Mouse (Mus musculus) midbrain, embryonic 14.5 days (tissue): ENCODE results near the gene Rpap1. TPM values are rescaled to one million over a fixed set of nuclear protein-coding genes. Genes with fewer than 3 reads are reported as not detected.
"Not testable (repeated sequence)": the region's sequence is repeated elsewhere in the genome, so short reads cannot be mapped to it uniquely, and the experiment has no call there.

ENCODE experiments used
- ATAC-seq: fragments of 200-750 bp; cut with Nextera tagmentation; 2 replicates; pipeline ENCODE4 v1.8.0; 2017; ENCODE audit warnings: moderate number of reproducible peaks, moderate library complexity; ENCODE audit not compliant: low FRiP score, low TSS enrichment
- DNase-seq: peaks from one replicate; pipeline ENCODE4 v3.0.0-alpha.2; 2015
- H3K27ac ChIP-seq: fragments of 300-500 bp; sonication (generic); replicated peaks from 2 replicates; pipeline ENCODE4 v1.5.1; 2014; ENCODE audit warnings: mild to moderate bottlenecking, low read depth, low read length, moderate library complexity
- H3K27me3 ChIP-seq: fragments of 300-500 bp; sonication (generic); 2 replicates; pipeline ENCODE4 v1.6.1; 2014; ENCODE audit warnings: low read length, control low read depth, mixed read lengths; ENCODE audit not compliant: control insufficient read depth, insufficient read depth
- H3K36me3 ChIP-seq: fragments of 300-500 bp; sonication (generic); 2 replicates; pipeline ENCODE4 v1.6.1; 2014; ENCODE audit warnings: low read length, control low read depth; ENCODE audit not compliant: control insufficient read depth, insufficient read depth
- H3K4me1 ChIP-seq: fragments of 300-500 bp; sonication (generic); 2 replicates; pipeline ENCODE4 v1.6.1; 2014; ENCODE audit warnings: mild to moderate bottlenecking, antibody characterized with exemption, low read length, control low read depth; ENCODE audit not compliant: control insufficient read depth, insufficient read depth
- H3K4me2 ChIP-seq: fragments of 300-500 bp; sonication (generic); 2 replicates; pipeline ENCODE4 v1.6.1; 2014; ENCODE audit warnings: mild to moderate bottlenecking, low read length, moderate library complexity
- H3K4me3 ChIP-seq: fragments of 300-500 bp; sonication (generic); replicated peaks from 2 replicates; pipeline ENCODE4 v1.5.1; 2014; ENCODE audit warnings: low read depth, low read length
- H3K9ac ChIP-seq: fragments of 300-500 bp; sonication (generic); replicated peaks from 2 replicates; pipeline ENCODE4 v1.6.1; 2014; ENCODE audit warnings: mild to moderate bottlenecking, low read length, moderate library complexity
- H3K9me3 ChIP-seq: fragments of 300-500 bp; sonication (generic); 2 replicates; pipeline ENCODE4 v1.6.1; 2016; ENCODE audit warnings: low read length, control low read depth, mixed read lengths; ENCODE audit not compliant: control insufficient read depth
- WGBS: fragments of 180-500 bp; shearing (Covaris S2); extraction: QIAGEN DNeasy Blood & Tissue Kit; methylation state at CpG from one replicate; pipeline ENCODE4 v1.1.7; 2014; 5-methylcytosine and 5-hydroxymethylcytosine counted together
- polyA plus RNA-seq: library from polyadenylated mRNA; unstranded; fragments of >200 nt; fragmentation: Nextera tagmentation; extraction: Ambion mirVana; gene quantifications from 2 replicates; pipeline ENCODE4 v1.2.1, GENCODE M21; 2014

Gene Rpap1
- polyA plus RNA-seq, 1 experiment from 2014 or later = 21.3 TPM

DNA sequence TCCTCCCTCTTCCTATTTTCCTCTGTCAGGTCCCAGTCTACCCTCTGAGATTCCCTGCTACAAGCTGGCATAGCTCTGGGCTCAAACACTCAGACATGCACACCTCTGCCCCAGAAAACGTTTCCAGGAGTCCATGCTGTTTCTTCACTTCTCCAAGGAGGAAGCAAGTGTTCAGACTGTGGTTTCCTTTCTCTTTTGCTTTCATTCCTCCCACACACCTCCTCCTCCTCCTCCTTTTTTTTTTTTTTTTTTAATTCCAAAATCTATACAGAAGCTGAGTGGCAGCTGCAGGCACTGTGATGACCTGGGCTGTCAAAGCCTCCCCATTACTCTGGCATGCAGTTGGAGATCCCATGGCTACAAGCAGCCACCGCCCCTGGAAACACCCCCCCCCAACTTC, 46.8 kb downstream of the Rpap1 start:
- Histone ChIP-seq H3K36me3 (0 out of 2 replicates have a peak, but pooled peaks cover 3% of the 10 kb centered on the region), H3K4me1 (peaks cover 20% of the 10 kb centered on the region; the same call in 1 of the 2 replicates), H3K27me3 (peaks cover 33% of the 10 kb centered on the region), H3K4me3 (no peak overlapping the region), H3K9ac (no peak overlapping the region), H3K27ac (no peak overlapping the region), H3K9me3 (no peaks in the 10 kb centered on the region), H3K4me2 (no peak overlapping the region)
- 12% methylated on average over 2 of the region's 2 CpGs for WGBS
- ATAC-seq (no peak), DNase-seq (no peak)

DNA sequence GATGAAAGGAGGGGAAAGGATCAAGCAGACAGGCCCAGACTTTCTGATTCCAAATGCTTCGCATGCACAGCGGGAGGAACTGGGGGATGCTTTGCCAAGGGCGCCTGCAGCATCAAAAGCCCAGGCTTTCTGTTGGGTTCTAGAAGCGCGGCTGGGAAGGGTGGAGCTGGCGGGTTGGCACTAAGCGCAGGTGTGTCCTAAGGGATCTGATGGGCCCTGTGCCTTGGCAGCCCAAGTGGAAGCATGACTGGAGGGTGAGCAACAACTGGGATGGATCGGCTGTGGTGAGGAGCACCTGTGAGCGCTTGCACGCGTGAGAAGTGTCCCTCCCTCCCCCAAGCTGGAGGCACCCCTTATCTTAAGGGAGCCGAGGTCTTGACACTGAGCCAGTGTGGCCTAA, 50.2 kb downstream of the Rpap1 start:
- peaks cover 9% of the 10 kb centered on the region; the same call in 1 of the 2 replicates for H3K4me1 ChIP-seq
- peaks cover 3% of the 10 kb centered on the region for H3K27me3 ChIP-seq
- no peak overlapping the region for H3K4me2 ChIP-seq
- peaks cover 35% of the 10 kb centered on the region for H3K36me3 ChIP-seq
- H3K27ac ChIP-seq = no peak overlapping the region
- DNase-seq = peak; percentile 8
- no peak overlapping the region for H3K9ac ChIP-seq
- no peak for ATAC-seq
- WGBS = 25% methylated on average over 12 of the region's 12 CpGs
- H3K4me3 ChIP-seq = no peak overlapping the region
- H3K9me3 ChIP-seq = no peaks in the 10 kb centered on the region

DNA sequence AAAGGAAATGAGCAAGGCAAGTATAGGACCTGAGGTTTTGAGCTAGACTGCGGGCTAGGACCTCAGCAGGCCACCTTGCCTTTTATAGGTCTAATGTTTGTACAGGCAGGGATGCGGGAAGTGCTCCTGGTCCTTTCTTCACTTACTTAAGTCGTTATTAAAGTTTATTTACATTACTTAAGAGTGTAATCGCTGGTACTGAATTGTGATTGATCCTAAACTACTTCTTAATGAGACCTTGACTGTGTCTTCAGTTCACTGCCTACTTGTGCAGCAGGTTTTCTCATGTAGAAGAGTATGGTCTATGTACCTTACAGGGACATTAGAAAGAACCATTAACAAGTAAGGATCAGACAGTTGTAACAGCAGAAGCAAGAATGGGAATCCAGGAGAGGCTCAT, 56.6 kb downstream of the Rpap1 start:
- Histone ChIP-seq H3K4me3 (no peak overlapping the region), H3K27ac (no peak overlapping the region), H3K4me1 (no peaks in the 10 kb centered on the region), H3K9me3 (no peaks in the 10 kb centered on the region), H3K36me3 (peaks cover 97% of the 10 kb centered on the region), H3K4me2 (no peak overlapping the region), H3K27me3 (no peaks in the 10 kb centered on the region), H3K9ac (no peak overlapping the region)
- DNase-seq (no peak), ATAC-seq (no peak)
- WGBS = 96% methylated on average over 4 of the region's 4 CpGs

DNA sequence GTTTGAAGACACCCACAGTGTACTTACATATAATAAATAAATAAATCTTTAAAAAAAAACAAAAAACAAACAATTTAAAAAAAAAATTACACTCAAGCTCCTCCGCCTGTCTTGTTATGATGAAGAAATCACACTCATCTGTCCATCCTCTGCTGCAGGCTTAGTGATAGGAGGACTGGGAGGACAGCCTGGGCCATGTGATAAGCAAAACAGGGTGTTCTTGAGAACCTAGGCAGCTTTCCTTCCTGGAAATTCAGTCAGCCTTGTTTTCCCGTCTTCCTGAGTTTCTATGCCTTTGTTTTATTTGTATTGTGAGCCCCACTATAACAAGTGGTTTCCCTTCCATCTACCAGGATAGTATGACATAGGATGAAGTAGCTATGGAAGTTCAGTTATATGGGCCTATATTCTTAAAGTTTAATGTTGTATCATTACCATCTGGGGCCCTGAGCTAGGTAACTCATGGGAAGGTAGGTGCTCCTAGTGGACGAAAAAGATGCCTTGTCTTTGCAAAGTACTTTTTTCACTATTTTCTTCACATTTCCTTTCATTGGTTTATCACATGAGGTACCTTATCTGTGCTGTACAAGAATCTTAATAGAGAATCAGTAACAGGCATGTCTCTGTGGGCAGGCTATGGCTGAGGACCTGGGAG, 59.4 kb downstream of the Rpap1 start:
- Histone ChIP-seq H3K4me2 (no peak overlapping the region), H3K36me3 (peaks cover 96% of the 10 kb centered on the region), H3K27ac (no peak overlapping the region), H3K9me3 (no peaks in the 10 kb centered on the region), H3K9ac (no peak overlapping the region), H3K4me3 (no peak overlapping the region), H3K27me3 (no peaks in the 10 kb centered on the region), H3K4me1 (no peaks in the 10 kb centered on the region)
- WGBS = 89% methylated on average over 3 of the region's 3 CpGs
- ATAC-seq (no peak), DNase-seq (no peak)

- WGBS = 95% methylated on average over 8 of the region's 8 CpGs
- Histone ChIP-seq H3K9ac (no peak overlapping the region), H3K27ac (no peak overlapping the region), H3K4me3 (no peak overlapping the region), H3K27me3 (no peaks in the 10 kb centered on the region), H3K4me2 (no peak overlapping the region), H3K9me3 (no peaks in the 10 kb centered on the region), H3K36me3 (peaks cover 83% of the 10 kb centered on the region), H3K4me1 (no peaks in the 10 kb centered on the region)
- ATAC-seq (no peak), DNase-seq (no peak)
Observed at GRCm38 (mm10) chr2:119721070-119721469, 66.3 kb downstream of the Rpap1 start.

DNA sequence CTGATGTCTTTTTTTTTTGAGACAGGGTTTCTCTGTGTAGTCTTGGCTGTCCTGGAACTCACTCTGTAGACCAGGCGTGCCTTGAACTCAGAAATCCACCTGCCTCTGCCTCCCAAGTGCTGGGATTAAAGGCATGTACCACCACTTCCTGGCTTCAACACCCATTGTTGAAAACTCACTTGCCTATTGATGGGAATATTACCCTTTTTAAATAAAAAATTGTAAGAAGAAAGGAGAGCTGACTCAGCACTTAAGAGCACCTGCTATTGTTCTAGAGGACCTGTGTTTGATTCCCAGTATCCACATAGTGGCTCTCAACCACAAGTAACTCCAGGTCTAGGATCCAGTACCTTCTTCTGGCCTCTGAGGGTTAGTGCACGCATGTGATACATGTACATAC, 71.5 kb downstream of the Rpap1 start:
- ATAC-seq, DNase-seq, H3K4me3 ChIP-seq, H3K4me2 ChIP-seq, H3K27ac ChIP-seq, H3K9ac ChIP-seq, H3K27me3 ChIP-seq, H3K9me3 ChIP-seq, H3K4me1 ChIP-seq: not testable (repeated sequence)
- WGBS = 93% methylated on average over 2 of the region's 2 CpGs
- peaks cover 74% of the 10 kb centered on the region for H3K36me3 ChIP-seq

Other genes with a start within 250 kb of the Rpap1 start
- gene Exd1, start 239.9 kb downstream of the Rpap1 start, polyA plus RNA-seq = 0.24 and 0.50 TPM in 2 replicates
- gene Chp1, start 239.8 kb downstream of the Rpap1 start, polyA plus RNA-seq = 42.8 and 57.4 TPM in 2 replicates
- 11.0 and 19.4 TPM in 2 replicates for gene Nusap1, start 169.2 kb downstream of the Rpap1 start, polyA plus RNA-seq
- gene Oip5, start 169.1 kb downstream of the Rpap1 start, polyA plus RNA-seq = 4.2 and 6.2 TPM in 2 replicates
- 34.4 and 35.0 TPM in 2 replicates for gene Ndufaf1, start 124.7 kb downstream of the Rpap1 start, polyA plus RNA-seq
- gene Rtf1, start 112.5 kb downstream of the Rpap1 start, polyA plus RNA-seq = 46.2 and 59.4 TPM in 2 replicates
- 0.12 and 0.18 TPM in 2 replicates for gene Itpka, start 45.2 kb downstream of the Rpap1 start, polyA plus RNA-seq
- 1.5 and 3.0 TPM in 2 replicates for gene Ltk, start 27.1 kb downstream of the Rpap1 start, polyA plus RNA-seq
- gene Tyro3, start 10.2 kb upstream of the Rpap1 start, polyA plus RNA-seq = 20.0 and 20.2 TPM in 2 replicates
- gene Mga, start 109.7 kb upstream of the Rpap1 start, polyA plus RNA-seq = 35.8 and 42.8 TPM in 2 replicates
- 7.2 and 8.1 TPM in 2 replicates for gene Mapkbp1, start 185.2 kb upstream of the Rpap1 start, polyA plus RNA-seq
- gene Jmjd7, start 239.9 kb upstream of the Rpap1 start, polyA plus RNA-seq = 16.7 and 18.7 TPM in 2 replicates
- 4.0 and 5.2 TPM in 2 replicates for gene Gm28042, start 240.0 kb upstream of the Rpap1 start, polyA plus RNA-seq
- 2.6 and 4.0 TPM in 2 replicates for gene Pla2g4b, start 245.9 kb upstream of the Rpap1 start, polyA plus RNA-seq